Mouse (Mus musculus): Measurements from ENCODE around the gene Ppp2r5c. TPM values are rescaled to one million over a fixed set of nuclear protein-coding genes. Genes with fewer than 3 reads are reported as not detected.

Ppp2r5c gene
- polyA plus RNA-seq, 1 experiment from 2014 or later: 133 TPM

- Histone ChIP-seq H3K9me3 (ENCODE audit: control insufficient read depth, low read length) (no peaks in the 10 kb centered on the region), H3K4me2 (ENCODE audit: low read depth, low read length) (no peak overlapping the region), H3K27ac (ENCODE audit: low read length) (no peak overlapping the region), H3K9ac (ENCODE audit: low read depth, low read length) (no peak overlapping the region), H3K4me3 (ENCODE audit: low read length) (no peak overlapping the region), H3K36me3 (ENCODE audit: control insufficient read depth, insufficient read depth, low read length) (no peaks in the 10 kb centered on the region), H3K27me3 (replicated peaks; ENCODE audit: control insufficient read depth, insufficient read depth, low read length) (no peaks in the 10 kb centered on the region), H3K4me1 (ENCODE audit: control insufficient read depth, insufficient read depth, low read length) (no peaks in the 10 kb centered on the region)
- WGBS: 81% methylated on average over 8 of the region's 8 CpGs
- ATAC-seq: no peak
Measured at GRCm38 (mm10) chr12:110537751-110538150, 90.8 kb downstream of the Ppp2r5c start.

- Histone ChIP-seq H3K9ac (ENCODE audit: low read depth, low read length) (no peak overlapping the region), H3K27ac (ENCODE audit: low read length) (no peak overlapping the region), H3K9me3 (ENCODE audit: control insufficient read depth, low read length) (no peaks in the 10 kb centered on the region), H3K4me1 (ENCODE audit: control insufficient read depth, insufficient read depth, low read length) (no peaks in the 10 kb centered on the region), H3K27me3 (replicated peaks; ENCODE audit: control insufficient read depth, insufficient read depth, low read length) (no peaks in the 10 kb centered on the region), H3K4me3 (ENCODE audit: low read length) (no peak overlapping the region), H3K4me2 (ENCODE audit: low read depth, low read length) (no peak overlapping the region), H3K36me3 (ENCODE audit: control insufficient read depth, insufficient read depth, low read length) (no peaks in the 10 kb centered on the region)
- 90% methylated on average over 10 of the region's 10 CpGs for WGBS
- ATAC-seq: no peak
Measured at GRCm38 (mm10) chr12:110539346-110539745, 92.4 kb downstream of the Ppp2r5c start.

- no peak for ATAC-seq
- H3K27me3 ChIP-seq (replicated peaks; ENCODE audit: control insufficient read depth, insufficient read depth, low read length): no peaks in the 10 kb centered on the region
- H3K9ac ChIP-seq (ENCODE audit: low read depth, low read length): no peak overlapping the region
- H3K9me3 ChIP-seq (ENCODE audit: control insufficient read depth, low read length): no peaks in the 10 kb centered on the region
- WGBS: 84% methylated on average over 9 of the region's 9 CpGs
- no peak overlapping the region for H3K4me3 ChIP-seq (ENCODE audit: low read length)
- no peaks in the 10 kb centered on the region for H3K4me1 ChIP-seq (ENCODE audit: control insufficient read depth, insufficient read depth, low read length)
- H3K27ac ChIP-seq (ENCODE audit: low read length): no peak overlapping the region
- H3K4me2 ChIP-seq (ENCODE audit: low read depth, low read length): no peak overlapping the region
- no peaks in the 10 kb centered on the region for H3K36me3 ChIP-seq (ENCODE audit: control insufficient read depth, insufficient read depth, low read length)
Measured at GRCm38 (mm10) chr12:110539798-110540197, 92.9 kb downstream of the Ppp2r5c start.

- Histone ChIP-seq H3K9me3 (ENCODE audit: control insufficient read depth, low read length) (no peaks in the 10 kb centered on the region), H3K36me3 (ENCODE audit: control insufficient read depth, insufficient read depth, low read length) (no peaks in the 10 kb centered on the region), H3K27me3 (replicated peaks; ENCODE audit: control insufficient read depth, insufficient read depth, low read length) (no peaks in the 10 kb centered on the region), H3K4me3 (ENCODE audit: low read length) (no peak overlapping the region), H3K27ac (ENCODE audit: low read length) (no peak overlapping the region), H3K4me1 (ENCODE audit: control insufficient read depth, insufficient read depth, low read length) (no peaks in the 10 kb centered on the region), H3K9ac (ENCODE audit: low read depth, low read length) (no peak overlapping the region), H3K4me2 (ENCODE audit: low read depth, low read length) (no peak overlapping the region)
- no peak for ATAC-seq
- 86% methylated on average over 8 of the region's 8 CpGs for WGBS
Measured at GRCm38 (mm10) chr12:110540273-110540672, 93.4 kb downstream of the Ppp2r5c start.

- Histone ChIP-seq H3K36me3 (ENCODE audit: control insufficient read depth, insufficient read depth, low read length) (0 out of 2 replicates have a peak, but pooled peaks cover 1% of the 10 kb centered on the region), H3K27me3 (replicated peaks; ENCODE audit: control insufficient read depth, insufficient read depth, low read length) (no peaks in the 10 kb centered on the region), H3K9ac (ENCODE audit: low read depth, low read length) (no peak overlapping the region), H3K4me1 (ENCODE audit: control insufficient read depth, insufficient read depth, low read length) (no peaks in the 10 kb centered on the region), H3K27ac (ENCODE audit: low read length) (no peak overlapping the region), H3K4me2 (ENCODE audit: low read depth, low read length) (no peak overlapping the region), H3K4me3 (ENCODE audit: low read length) (no peak overlapping the region), H3K9me3 (ENCODE audit: control insufficient read depth, low read length) (no peaks in the 10 kb centered on the region)
- WGBS: 84% methylated on average over 8 of the region's 8 CpGs
- no peak for ATAC-seq
Measured at GRCm38 (mm10) chr12:110541001-110541400, 94.1 kb downstream of the Ppp2r5c start.

GRCm38 (mm10) chr12:110541528-110541927 lies 94.6 kb downstream of the Ppp2r5c start:
- Histone ChIP-seq H3K36me3 (ENCODE audit: control insufficient read depth, insufficient read depth, low read length) (0 out of 2 replicates have a peak, but pooled peaks cover 3% of the 10 kb centered on the region), H3K27me3 (replicated peaks; ENCODE audit: control insufficient read depth, insufficient read depth, low read length) (no peaks in the 10 kb centered on the region), H3K9me3 (ENCODE audit: control insufficient read depth, low read length) (no peaks in the 10 kb centered on the region), H3K4me2 (ENCODE audit: low read depth, low read length) (no peak overlapping the region), H3K4me3 (ENCODE audit: low read length) (no peak overlapping the region), H3K9ac (ENCODE audit: low read depth, low read length) (no peak overlapping the region), H3K4me1 (ENCODE audit: control insufficient read depth, insufficient read depth, low read length) (no peaks in the 10 kb centered on the region), H3K27ac (ENCODE audit: low read length) (no peak overlapping the region)
- 86% methylated on average over 5 of the region's 5 CpGs for WGBS
- ATAC-seq: no peak

- H3K9ac ChIP-seq (ENCODE audit: low read depth, low read length): no peak overlapping the region
- H3K27me3 ChIP-seq (replicated peaks; ENCODE audit: control insufficient read depth, insufficient read depth, low read length): no peaks in the 10 kb centered on the region
- no peak overlapping the region for H3K4me2 ChIP-seq (ENCODE audit: low read depth, low read length)
- H3K36me3 ChIP-seq (ENCODE audit: control insufficient read depth, insufficient read depth, low read length): 0 out of 2 replicates have a peak, but pooled peaks cover 3% of the 10 kb centered on the region
- 84% methylated on average over 4 of the region's 4 CpGs for WGBS
- ATAC-seq: no peak
- no peak overlapping the region for H3K4me3 ChIP-seq (ENCODE audit: low read length)
- no peaks in the 10 kb centered on the region for H3K4me1 ChIP-seq (ENCODE audit: control insufficient read depth, insufficient read depth, low read length)
- no peak overlapping the region for H3K27ac ChIP-seq (ENCODE audit: low read length)
- no peaks in the 10 kb centered on the region for H3K9me3 ChIP-seq (ENCODE audit: control insufficient read depth, low read length)
Measured at GRCm38 (mm10) chr12:110545040-110545701, 98.3 kb downstream of the Ppp2r5c start.

- Histone ChIP-seq H3K27me3 (replicated peaks; ENCODE audit: control insufficient read depth, insufficient read depth, low read length) (no peaks in the 10 kb centered on the region), H3K27ac (ENCODE audit: low read length) (no peak overlapping the region), H3K9me3 (ENCODE audit: control insufficient read depth, low read length) (no peaks in the 10 kb centered on the region), H3K4me2 (ENCODE audit: low read depth, low read length) (no peak overlapping the region), H3K36me3 (ENCODE audit: control insufficient read depth, insufficient read depth, low read length) (0 out of 2 replicates have a peak, but pooled peaks cover 3% of the 10 kb centered on the region), H3K4me3 (ENCODE audit: low read length) (no peak overlapping the region), H3K9ac (ENCODE audit: low read depth, low read length) (no peak overlapping the region), H3K4me1 (ENCODE audit: control insufficient read depth, insufficient read depth, low read length) (no peaks in the 10 kb centered on the region)
- WGBS: 96% methylated on average over 12 of the region's 12 CpGs
- ATAC-seq: no peak
Measured at GRCm38 (mm10) chr12:110547573-110547972, 100.7 kb downstream of the Ppp2r5c start.

- ATAC-seq: peak; percentile 28; the same call in 1 of the 2 replicates
- Histone ChIP-seq H3K36me3 (ENCODE audit: control insufficient read depth, insufficient read depth, low read length) (peaks cover 11% of the 10 kb centered on the region), H3K9ac (ENCODE audit: low read depth, low read length) (no peak overlapping the region), H3K4me3 (ENCODE audit: low read length) (no peak overlapping the region), H3K9me3 (ENCODE audit: control insufficient read depth, low read length) (no peaks in the 10 kb centered on the region), H3K4me1 (ENCODE audit: control insufficient read depth, insufficient read depth, low read length) (no peaks in the 10 kb centered on the region), H3K27ac (ENCODE audit: low read length) (no peak overlapping the region), H3K4me2 (ENCODE audit: low read depth, low read length) (no peak overlapping the region), H3K27me3 (replicated peaks; ENCODE audit: control insufficient read depth, insufficient read depth, low read length) (no peaks in the 10 kb centered on the region)
- WGBS: 83% methylated on average over 7 of the region's 7 CpGs
Measured at GRCm38 (mm10) chr12:110549437-110550112, 102.7 kb downstream of the Ppp2r5c start.

Data from intestine, embryonic 16.5 days (tissue).